Mouse (Mus musculus) thymus, adult 2 months (tissue): ENCODE data around the gene Gm20388.

Experiments used
- CTCF ChIP-seq: fragments of 200-500 bp; IDR thresholded peaks from 2 replicates; pipeline ENCODE4 v1.5.1; 2012; ENCODE audit warnings: mild to moderate bottlenecking, control low read depth, low read length, moderate library complexity, borderline replicate concordance; ENCODE audit not compliant: control insufficient read depth, poor library complexity, insufficient read depth; ENCODE audit errors: extremely low read depth
- POLR2A ChIP-seq: fragments of 200-500 bp; IDR thresholded peaks from 2 replicates; pipeline ENCODE4 v1.6.1; 2012; ENCODE audit warnings: mild to moderate bottlenecking, low read length, control low read depth, moderate library complexity; ENCODE audit not compliant: control insufficient read depth, poor library complexity, insufficient read depth; ENCODE audit errors: extremely low read depth

- TF ChIP-seq CTCF (no peak), POLR2A (no peak)
Measured at GRCm38 (mm10) chr8:120492193-120492880, 581.7 kb downstream of the Gm20388 start.
